Mouse (Mus musculus): Measurements from ENCODE around the gene Mdm2. TPM values are rescaled to one million over a fixed set of nuclear protein-coding genes. Genes with fewer than 3 reads are reported as not detected.
A peak's percentile ranks its signal among the peaks of the same experiment; 100 is the strongest.
"Not testable (repeated sequence)": the region's sequence is repeated elsewhere in the genome, so short reads cannot be mapped to it uniquely, and the experiment has no call there.

Mdm2 gene
- total RNA-seq, 2 experiments from 2014 or later: 49.3 to 53.1 TPM

DNA sequence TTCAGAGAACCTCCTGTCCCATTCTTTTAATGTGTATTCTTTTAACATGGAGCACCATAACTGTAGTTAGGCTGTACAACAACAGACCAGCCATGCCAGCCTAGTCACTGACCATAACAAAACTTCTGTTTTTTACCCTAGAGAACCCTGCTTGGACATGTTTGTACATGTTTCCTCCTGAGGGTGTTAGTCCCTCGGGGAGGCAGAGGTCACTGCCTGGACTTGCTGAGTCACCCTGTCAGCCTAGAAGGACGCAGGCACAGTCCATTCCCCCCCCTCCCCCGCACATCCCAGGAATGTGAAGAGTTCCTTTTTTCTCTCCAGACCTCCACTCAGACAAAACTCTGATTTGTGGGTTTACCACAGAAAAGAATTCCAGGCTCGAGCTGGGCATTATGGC lies 7.0 kb upstream of the Mdm2 start:
- intact Hi-C loops (cut with DNase I): no loop called here
- DNase-seq (ENCODE audit: low spot score): peak; percentile 18

DNA sequence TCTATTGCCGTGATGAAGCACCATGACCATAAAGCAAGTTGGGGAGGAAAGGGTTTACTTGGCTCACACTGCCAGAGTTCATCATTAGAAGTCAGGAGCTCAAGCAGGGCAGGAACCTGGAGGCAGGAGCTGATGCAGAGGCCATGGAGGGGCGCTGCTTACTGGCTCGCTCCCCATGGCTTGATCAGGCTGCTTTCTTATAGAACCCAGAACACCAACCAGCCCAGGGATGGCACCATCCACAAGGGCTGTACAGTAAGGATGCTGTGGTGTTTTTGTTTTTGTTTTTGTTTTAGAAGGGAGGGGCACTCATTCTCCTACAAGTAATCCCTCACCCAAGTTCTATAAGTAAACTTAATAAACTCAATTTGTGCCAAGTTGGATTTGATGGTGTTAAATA lies 6.1 kb upstream of the Mdm2 start:
- intact Hi-C loops (cut with DNase I): no loop called here
- no peak for DNase-seq (ENCODE audit: low spot score)

DNA sequence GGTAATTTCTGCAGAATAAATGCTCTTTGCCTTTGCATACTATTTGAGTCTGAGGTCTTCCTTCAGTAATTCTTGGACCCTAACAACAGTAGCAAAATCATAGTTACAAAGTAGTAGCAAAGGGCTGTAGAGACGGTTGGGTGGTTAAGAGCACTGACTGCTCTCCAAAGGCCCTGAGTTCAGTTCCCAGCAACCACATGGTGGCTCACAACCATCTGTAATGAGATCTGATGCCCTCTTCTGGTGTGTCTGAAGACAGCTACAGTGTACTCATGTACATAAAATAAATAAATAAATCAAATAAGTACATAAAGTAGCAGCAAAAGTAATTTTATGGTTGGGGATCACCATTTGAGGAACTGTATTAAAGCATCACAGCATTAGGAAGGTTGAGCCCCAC lies 5.1 kb upstream of the Mdm2 start:
- intact Hi-C loops (cut with DNase I); DNase-seq (ENCODE audit: low spot score): not testable (repeated sequence)

DNA sequence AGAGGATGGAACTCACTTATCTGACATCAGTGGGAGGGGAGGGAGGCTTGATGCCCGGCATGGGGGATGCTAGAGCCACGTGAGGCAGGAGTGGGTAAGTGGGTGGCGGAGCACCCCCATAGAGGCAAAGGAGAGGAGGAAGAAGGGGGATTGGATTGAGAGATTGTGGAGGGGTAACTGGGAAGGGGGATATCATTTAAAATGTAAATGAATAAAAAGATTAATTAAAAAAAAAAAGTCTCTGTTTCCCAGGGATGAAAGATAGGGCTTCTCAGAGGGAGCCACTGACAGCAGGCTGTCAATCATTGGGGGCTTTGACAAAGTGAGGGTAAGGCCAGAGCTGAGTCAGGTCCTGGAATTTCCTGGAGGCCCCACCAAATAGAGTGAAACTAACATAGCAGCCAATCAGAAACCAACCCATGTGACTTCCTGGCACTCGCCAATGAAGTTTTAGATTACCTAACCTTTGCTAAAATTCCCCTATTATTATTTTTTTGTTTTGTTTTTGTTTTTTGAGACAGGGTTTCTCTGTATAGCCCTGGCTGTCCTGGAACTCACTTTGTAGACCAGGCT lies 4.5 kb upstream of the Mdm2 start:
- DNase-seq (ENCODE audit: low spot score): no peak
- intact Hi-C loops (cut with DNase I): no loop called here

DNA sequence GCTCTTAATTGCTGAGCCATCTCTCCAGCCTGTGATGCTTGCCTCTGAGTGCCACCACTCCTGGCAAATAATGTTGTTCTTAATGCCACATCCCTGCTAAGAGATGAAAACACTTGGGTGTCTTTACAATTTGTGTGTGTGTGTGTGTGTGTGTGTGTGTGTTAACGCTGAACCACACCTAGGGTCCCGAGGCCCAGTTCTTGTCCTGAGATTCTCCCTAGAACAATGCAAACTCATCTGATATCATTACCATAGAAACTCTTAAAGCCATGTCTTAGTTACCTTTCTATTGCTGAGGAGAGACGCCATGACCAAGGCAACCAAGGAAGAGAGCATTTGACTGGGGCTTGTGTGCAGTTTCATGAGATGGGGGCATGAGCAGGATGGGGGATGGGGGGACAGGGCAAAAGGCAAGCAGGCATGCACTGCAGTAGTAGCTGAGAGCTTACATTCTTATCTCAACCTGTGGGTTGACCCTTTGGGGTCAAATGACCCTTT lies 3.5 kb upstream of the Mdm2 start:
- DNase-seq (ENCODE audit: low spot score): no peak
- intact Hi-C loops (cut with DNase I): no loop called here

DNA sequence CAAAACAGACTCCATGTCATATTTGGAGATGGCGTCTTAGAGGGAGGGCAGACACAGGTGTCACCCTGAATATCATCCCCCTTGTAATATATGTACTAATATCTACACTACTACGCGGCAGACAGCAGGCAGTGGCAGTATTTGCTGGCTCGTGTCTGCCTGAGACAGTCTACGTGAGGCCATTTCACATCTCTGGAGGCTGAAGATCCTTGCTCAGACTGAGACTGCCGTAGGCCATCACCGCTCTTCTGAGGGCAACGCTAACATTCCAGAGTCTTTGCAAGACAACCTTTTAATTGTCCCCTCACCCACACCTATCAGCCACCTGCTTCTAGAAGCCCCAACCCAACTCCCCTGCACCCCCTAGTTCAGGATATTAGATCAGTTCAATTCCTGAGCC lies 2.9 kb upstream of the Mdm2 start:
- DNase-seq (ENCODE audit: low spot score): no peak
- intact Hi-C loops (cut with DNase I): no loop called here

DNA sequence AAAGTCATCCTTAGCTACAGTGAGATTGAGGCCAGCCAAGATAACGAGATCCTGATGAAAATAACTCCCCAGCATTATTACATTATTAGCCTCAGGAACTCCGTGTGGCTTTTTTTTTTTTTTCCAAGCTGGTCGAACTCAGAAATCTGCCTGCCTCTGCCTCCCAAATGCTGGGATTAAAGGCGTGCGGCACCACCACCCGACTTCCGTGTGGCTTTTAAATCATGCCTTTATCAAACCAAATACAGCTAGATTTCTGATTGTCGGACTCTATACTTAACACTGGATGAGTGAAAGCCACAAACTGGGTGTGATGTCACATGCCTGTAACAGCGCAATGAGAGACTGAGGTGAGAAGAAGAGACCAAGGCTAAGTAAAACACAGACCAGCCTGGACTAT lies 2.3 kb upstream of the Mdm2 start:
- intact Hi-C loops (cut with DNase I): no loop called here
- DNase-seq (ENCODE audit: low spot score): no peak

DNA sequence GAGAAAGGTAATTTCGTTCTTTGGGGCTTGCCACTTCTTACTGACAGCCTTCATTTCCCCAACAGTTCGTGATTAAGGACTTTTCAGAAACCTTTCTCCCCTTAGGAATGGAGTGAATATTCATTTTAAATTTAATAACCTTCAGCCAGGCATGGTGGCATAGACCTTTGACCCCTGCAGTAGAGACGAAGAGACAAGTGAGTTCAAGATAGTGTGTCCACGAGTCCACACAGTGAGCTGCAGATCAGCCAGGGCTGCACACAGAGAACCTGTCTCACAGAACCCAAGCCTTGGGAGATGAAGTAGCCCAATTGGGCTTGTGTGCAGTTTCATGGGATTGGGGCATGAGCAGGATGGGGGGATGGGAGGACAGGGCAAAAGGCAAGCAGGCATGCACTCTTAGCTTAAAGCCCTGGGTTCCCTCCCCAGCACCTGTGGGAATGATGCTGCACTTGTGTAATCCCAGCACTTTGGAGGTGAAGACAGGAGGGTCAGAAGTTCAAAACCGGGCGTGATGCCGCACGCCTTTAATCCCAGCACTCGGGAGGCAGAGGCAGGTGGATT lies 1.7 kb upstream of the Mdm2 start:
- intact Hi-C loops (cut with DNase I): no loop called here
- DNase-seq (ENCODE audit: low spot score): no peak

GRCm38 (mm10) chr10:117711408-117711807 lies 850 bp upstream of the Mdm2 start:
- intact Hi-C loops (cut with DNase I): loop anchor here (2.0 kb wide), 1 partner anchor 33 kb away; no protein-coding TSS in a partner anchor
- DNase-seq (ENCODE audit: low spot score): no peak

DNA sequence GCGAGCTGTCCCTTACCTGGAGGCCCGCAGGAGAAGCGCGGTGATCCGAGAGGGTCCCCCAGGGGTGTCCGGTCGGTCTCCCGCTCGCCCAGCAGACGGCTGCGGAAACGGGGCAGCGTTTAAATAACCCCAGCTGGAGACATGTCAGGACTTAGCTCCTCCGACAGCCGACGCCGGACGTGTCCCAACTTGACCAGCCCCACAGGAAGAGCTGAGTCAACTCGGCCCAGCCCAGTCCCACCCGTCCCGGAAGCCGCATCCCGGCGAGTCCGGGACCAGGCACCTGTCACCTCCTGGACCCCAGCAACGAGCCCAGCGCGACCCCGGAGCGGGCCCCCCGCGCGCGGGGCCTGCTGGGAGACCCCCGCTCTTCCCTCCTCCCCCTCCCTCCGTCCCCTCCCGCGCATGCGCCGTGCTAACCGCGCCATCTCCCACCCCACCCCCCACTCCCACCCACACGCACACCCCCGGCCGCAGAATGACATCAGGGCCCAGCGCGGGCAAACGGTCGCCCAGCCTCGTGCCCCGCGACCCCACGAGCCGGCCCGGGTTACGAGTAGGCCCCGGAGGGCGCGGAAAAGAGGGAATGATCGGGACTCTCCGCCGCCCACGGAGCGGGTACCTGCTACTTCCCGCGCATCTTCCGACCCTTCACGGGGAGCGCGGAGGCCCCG lies 491 bp downstream of the Mdm2 start:
- DNase-seq (ENCODE audit: low spot score): peak; percentile 75
- intact Hi-C loops (cut with DNase I): loop anchor here (2.0 kb wide), 1 partner anchor 35 kb away; no protein-coding TSS in a partner anchor

DNA sequence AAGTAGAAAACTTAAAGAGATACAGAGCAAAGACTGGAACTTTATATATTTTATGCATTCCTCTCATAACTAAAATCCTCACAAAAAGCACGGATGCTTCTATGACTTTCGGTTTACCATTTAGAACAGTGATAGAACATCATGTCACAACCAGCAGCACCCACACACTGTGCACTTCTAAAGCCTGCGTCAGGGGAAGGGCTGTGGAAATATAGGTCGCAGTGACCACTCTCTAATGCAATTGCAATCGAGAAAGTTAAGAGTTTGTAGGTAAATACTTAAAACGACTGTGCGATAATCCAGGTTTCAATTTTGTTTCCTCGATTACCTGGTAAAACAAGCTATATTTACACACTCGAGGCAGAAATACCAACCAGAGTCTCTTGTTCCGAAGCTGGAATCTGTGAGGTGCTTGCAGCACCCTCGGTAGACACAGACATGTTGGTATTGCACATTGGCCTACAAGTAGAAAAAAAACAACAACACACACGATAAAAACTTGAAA lies 1.2 kb downstream of the Mdm2 start:
- DNase-seq (ENCODE audit: low spot score): no peak
- intact Hi-C loops (cut with DNase I): no loop called here

DNA sequence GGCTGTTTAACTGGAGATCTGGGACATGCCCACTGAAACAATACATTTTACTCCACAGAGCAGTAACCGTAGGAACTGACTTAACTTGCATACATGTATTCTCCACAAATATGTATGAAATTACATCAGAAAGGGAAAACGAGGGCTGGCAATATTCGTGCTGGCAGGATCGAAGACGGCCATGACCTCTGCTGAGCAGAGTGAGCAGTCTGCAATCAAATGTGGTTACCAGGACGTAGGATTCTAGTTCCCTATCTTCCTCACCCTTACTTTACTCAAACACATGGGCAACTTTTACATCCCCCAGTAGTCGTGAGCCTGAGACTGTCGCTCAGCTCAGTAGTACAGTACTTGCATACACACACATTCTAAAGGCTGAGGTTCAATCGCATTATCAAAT lies 1.7 kb downstream of the Mdm2 start:
- intact Hi-C loops (cut with DNase I): no loop called here
- no peak for DNase-seq (ENCODE audit: low spot score)

GRCm38 (mm10) chr10:117708376-117708775 lies 2.2 kb downstream of the Mdm2 start:
- intact Hi-C loops (cut with DNase I): no loop called here
- no peak for DNase-seq (ENCODE audit: low spot score)

GRCm38 (mm10) chr10:117707114-117707838 lies 3.3 kb downstream of the Mdm2 start:
- no peak for DNase-seq (ENCODE audit: low spot score)
- intact Hi-C loops (cut with DNase I): no loop called here

GRCm38 (mm10) chr10:117706440-117706839 lies 4.1 kb downstream of the Mdm2 start:
- intact Hi-C loops (cut with DNase I): no loop called here

DNA sequence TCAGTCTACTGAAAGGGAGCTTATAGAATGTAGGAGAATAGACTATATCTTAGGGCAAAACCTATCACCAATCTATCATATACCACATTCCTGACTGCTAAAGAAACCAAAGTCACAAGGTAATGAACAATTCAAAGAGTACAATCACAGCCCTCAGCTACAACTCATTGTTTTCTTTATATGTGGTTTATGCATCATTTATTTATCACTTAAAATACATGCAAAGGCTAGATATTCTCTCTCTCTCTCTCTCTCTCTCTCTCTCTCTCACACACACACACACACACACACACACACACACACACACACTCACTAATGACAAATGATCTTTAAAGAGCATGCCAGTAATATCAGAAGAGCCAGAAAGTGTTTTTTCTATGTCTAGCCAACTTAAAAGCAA lies 4.8 kb downstream of the Mdm2 start:
- no peak for DNase-seq (ENCODE audit: low spot score)
- intact Hi-C loops (cut with DNase I): no loop called here

More at GRCm38 (mm10) chr10:117706440-117706839, 4.1 kb downstream of the Mdm2 start:
- no peak for DNase-seq (ENCODE audit: low spot score)

GRCm38 (mm10) chr10:117704964-117705335 lies 5.6 kb downstream of the Mdm2 start:
- intact Hi-C loops (cut with DNase I): no loop called here

GRCm38 (mm10) chr10:117704314-117704963 lies 6.1 kb downstream of the Mdm2 start:
- intact Hi-C loops (cut with DNase I); DNase-seq (ENCODE audit: low spot score): not testable (repeated sequence)

More at GRCm38 (mm10) chr10:117704964-117705335, 5.6 kb downstream of the Mdm2 start:
- DNase-seq (ENCODE audit: low spot score): no peak

GRCm38 (mm10) chr10:117703506-117703905 lies 7.1 kb downstream of the Mdm2 start:
- no peak for DNase-seq (ENCODE audit: low spot score)
- intact Hi-C loops (cut with DNase I): no loop called here
